Mouse (Mus musculus) layer of hippocampus, postnatal 36 days (tissue): Measurements from ENCODE around the gene Cnnm4. TPM values are rescaled to one million over a fixed set of nuclear protein-coding genes. Genes with fewer than 3 reads are reported as not detected.
"Not testable (repeated sequence)": the region's sequence is repeated elsewhere in the genome, so short reads cannot be mapped to it uniquely, and the experiment has no call there.

Source experiments
- DNase-seq, 2 experiments: peaks; one replicate each; pipeline ENCODE4 v3.0.0; 2022
- total RNA-seq, 2 experiments: library from RNA; stranded (reverse); gene quantifications; 2 replicates each; pipeline ENCODE4 v1.2.3; 2021

Gene Cnnm4
- total RNA-seq, 2 experiments from 2014 or later, result 15.4 to 17.0 TPM

DNA sequence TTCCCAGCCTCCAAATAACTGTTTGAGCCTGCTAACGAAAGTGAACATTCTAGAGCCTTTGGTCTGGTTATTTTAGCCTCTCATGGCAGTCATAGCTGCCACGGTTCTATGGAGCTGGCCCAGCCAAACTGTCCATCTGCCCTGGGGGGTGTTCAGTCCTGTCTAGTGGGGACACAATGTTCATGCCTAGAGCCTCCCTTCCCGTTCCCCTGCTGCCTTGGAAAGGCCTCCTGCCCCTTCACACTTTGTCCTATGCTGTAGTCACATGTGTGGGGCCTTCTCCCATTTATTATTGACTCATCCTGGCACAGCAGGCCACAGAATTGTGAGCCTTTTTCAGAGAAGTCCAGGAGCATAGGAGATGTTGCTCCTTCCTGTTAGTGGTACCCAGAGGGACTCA is 46.8 kb downstream of the Cnnm4 start:
- no peak for DNase-seq

DNA sequence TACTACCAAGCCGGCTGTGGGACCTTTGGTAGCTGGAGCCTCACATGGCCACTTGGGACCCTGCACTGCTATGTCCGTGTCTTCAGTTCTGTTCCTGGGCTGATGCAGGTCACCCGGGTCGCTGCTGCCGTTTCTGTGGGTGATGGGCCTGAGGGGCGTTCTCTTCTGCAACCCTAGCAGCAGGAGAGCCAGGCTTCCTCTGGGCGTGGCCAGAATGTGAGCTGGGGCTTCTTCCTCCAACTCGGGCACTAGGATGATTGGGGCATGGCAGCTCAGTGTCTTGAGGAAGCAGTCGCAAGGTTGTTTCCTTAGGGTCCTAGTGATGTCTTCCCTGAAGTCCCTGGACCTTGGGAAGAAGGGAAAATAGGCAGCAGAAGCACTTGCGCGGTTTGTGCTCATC is 48.2 kb downstream of the Cnnm4 start:
- no peak for DNase-seq

DNA sequence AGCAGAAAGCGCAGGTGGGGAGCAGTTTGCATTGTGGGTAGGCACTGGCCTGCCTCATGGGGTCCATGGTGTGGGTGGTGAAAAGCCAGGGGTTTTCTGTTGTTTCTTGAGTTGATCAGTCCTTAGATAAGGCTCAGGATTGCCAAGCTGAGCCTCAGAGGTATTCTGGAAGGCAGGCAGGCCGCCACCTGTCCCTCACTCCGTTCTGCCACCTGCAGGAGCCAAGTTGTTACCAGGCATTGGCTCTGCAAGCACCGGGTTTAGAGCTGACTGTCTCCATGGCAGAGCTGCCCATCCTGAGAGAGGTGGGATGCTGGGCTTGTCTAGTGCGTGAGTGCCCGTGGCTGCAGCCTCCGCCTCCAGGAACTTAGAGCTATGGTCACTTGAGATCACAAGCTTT is 50.8 kb downstream of the Cnnm4 start:
- no peak for DNase-seq

DNA sequence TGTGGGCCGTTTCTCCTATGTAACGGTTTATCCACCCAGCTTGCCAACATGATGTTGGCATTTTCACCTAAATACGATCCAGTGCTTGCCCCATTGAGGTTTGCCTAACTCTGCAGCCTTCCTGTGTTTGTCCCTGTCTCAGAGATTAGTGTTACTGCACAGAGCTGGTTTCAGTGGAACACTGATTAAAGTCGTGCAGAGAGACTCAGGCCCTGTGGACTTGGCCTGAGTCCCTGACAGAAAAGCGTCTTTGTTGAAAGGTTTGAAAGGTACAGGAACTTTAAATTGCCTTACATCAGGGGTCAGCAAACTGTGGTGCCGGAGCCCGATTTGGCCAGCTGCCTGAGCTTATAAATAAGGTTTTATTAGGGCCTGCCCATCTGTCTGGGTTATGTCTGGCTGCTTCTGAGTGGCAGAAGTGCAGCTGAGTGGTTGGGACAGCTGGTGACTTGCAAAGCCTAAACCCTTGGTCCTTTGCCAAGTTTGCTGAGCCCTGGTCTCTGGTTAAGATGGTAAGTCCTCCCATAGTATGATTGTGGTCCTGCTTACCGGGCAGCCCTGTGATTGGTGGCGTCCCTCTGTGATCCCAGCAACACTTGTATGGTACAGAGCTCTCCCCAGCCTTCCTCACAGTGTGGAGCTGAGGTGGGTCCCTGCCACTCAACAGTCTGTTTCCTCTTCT is 52.1 kb downstream of the Cnnm4 start:
- no peak for DNase-seq

DNA sequence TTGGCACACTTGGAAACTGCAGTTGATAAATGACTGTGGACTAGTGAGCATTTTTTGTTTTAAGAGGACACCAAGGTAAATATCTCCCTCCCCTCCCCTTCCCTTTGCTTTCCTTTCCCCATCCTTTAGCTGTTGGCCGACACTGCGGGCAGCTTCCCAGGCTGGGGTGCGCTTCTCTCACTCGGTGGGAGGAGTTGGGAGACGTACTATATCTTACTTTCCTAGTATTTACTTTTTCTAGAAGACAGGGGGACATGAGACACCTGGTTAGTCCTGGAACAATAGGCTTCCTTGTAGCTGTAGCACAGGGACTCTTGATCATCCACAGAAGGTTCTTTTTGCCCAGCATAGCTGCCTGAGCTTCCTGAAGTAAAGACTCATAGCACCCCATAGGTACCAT is 52.6 kb downstream of the Cnnm4 start:
- no peak for DNase-seq

DNA sequence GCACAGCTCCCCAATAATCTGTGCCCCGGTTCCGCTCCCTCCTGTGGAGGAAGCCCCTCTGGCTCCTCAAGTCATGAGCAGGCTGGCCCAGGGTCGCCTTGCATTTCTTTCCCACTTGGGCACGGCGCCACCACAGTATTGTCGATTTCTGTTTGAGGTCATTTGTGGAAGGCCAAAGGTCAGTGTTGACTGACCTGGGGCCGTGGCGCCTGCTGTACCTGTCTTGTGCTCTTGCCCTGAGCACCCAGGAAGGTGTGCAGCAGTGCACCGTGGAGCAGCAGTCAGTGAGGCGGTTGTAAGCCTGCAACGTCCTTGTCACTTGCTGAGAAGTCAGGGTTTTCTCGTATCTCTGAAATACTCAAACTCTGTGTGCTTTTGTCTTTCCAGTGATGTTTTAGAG is 54.4 kb downstream of the Cnnm4 start:
- DNase-seq, result no peak

DNA sequence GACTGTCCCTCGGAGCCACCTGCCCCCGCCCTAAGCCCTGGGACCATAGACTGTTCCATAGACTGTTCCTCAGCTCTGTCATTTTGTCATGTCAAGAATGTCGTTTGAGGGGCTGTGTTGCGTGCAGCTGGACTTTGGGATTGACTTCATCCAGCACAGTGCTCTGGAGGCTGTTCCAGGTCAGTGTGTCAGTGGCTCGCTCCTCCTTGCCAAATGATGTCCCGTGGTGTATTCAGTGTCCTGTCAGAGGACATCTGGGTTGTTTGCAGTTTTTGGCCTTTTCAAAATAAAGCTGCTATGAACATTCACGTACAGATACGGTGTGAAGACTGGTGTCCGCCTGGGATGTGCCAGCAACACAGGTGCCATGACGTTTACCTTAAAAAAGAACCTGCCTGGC is 55.5 kb downstream of the Cnnm4 start:
- no peak for DNase-seq

DNA sequence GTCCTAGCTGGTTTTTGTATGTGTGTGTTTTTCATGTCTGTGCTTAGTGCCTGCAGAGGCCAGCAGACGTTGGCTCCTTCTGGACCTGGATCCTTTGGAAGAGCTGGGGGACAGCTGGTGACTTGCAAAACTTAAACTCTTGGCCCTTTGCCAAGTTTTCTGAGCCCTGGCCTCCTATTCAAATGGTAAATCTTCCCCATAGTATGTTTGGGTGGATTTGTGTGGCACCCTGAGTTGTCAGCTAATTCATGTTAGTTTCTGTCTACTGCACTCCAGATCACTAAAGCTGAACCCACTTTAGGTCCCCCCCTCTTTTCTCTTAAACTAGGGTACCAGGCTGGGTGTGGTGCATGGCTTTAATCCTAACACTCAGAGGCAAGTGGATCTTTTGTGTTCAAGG is 56.9 kb downstream of the Cnnm4 start:
- DNase-seq, result no peak

DNA sequence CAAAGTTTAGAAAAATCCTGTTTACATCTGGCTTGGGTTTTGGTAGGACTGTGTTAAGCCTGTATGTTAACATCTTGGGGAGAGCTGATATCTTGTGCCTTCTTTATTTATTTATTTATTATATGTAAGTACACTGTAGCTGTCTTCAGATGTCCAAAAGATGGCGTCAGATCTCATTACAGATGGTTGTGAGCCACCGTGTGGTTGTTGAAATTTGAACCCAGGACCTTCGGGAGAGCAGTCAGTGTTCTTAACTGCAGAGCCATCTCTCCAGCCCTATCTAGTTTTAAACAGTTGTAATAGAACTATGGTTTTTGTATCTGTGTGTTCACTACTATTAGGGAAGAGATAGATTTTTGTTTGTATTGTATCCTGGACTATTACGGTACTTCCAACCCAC is 57.9 kb downstream of the Cnnm4 start:
- DNase-seq, result no peak

DNA sequence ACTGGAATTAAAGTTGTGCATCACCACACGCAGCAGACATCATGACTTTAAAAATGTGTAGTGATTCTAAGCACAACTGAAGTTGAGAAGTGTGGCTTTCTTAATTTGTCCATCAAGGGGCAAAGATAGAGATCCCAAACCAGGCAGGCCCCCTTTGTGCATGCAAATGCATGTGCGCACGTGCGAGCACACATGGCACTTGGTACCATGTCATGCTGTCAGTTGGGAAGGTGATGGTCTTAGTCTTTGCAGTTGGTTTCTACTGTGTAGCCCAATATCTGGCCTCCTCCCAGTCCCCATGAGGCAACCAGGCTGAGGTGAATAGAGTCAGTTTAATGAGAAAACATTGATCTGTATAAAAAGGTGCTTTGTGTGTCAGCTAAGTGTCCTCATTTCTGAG is 58.5 kb downstream of the Cnnm4 start:
- no peak for DNase-seq

DNA sequence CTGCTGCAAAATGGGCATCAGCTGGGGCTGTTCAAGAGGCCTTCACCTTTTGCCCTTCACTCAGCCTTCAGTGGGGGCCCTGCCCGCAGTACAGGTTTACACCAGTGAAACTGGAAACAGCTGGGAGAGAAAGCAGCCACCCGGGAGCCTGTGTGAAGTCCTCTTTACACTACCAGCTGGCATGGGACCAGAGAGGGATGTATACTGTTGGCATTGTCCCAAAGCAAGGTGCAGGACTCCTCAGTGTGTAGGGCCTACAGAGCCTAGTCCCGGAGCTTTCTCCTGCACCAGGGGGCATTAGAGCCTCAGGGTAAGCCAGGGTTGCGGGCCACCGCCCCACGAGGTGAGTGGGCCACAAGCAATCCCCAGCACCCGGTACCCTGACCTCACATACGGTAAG is 59.1 kb downstream of the Cnnm4 start:
- DNase-seq, result no peak

DNA sequence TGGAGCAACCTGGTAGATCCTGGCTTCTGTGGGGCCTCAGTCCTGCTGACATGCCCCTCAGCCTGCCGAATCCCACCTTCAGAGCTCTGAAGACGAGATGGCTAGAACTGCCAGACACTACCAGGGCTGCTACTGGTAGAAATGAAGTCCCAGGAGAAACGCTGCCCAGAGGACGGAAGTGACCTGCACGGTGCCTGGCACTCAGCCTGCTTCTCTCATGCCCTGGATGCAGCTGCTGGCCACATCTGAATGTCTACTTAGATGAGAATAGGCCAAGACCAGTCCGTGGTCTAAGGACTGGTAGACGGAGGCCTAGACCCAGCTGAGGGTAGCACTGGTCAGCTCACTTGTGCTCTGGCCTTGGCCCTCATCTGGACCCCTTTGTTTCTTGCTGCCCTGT is 59.5 kb downstream of the Cnnm4 start:
- no peak for DNase-seq

DNA sequence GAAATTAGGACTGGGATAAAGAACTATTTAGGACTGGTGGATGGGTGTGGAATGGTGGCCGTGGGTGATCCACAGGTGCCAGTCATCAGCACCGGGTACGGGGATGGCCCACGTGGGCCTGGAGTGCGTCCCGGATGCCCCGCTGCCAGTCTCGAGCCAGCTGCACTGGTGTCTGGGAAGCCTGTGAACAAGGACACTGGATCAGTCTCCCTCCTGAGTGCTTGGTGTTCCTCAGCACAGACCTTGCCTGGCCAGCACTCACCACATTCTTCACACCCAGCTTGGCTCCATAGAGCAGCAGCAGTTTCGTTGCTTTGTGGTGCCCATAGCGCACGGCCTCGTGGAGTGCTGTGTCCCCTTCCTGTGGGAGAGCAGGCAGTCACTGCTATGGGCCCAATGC is 60.0 kb downstream of the Cnnm4 start:
- DNase-seq, result no peak

DNA sequence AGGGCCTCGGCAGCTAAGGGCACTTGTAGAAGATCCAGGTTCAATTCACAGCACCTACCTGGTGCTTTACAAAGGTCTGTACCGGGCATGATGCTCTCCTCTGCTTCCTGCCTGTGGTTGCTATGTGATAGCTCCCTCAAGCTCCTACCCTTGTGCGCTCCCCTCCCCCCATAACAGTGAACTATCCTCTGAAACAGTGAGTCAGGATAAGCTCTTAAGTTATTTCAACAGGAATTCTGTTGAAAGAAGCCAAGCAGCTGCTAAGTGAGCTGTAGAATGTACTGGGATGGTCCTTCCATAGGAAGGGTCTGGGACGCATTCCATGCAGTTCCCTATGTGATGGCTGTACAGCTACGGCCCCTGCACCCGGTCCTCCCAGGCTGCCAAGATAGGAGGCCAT is 62.1 kb downstream of the Cnnm4 start:
- no peak for DNase-seq

DNA sequence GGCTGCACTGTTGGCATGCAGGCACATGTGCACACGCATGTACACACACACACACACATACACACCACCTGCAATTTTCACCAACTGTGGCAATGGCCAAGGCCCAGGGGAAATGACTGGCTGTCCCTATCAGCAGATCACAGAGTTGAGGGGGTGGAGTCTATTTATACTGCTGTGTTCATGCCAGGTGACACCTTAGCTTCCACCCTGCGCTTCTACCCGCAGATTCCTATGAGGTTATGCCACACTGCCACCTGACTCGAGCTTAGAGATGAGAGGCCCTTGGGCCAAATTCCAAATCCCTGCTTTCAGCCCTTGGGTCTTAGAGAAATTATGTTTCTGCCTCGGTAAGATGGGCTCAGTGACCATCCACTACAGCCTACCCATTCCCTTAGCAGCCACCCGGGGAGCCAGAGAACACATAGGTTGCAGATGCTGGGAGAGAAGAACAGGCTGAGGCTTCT is 63.2 kb downstream of the Cnnm4 start:
- no peak for DNase-seq

DNA sequence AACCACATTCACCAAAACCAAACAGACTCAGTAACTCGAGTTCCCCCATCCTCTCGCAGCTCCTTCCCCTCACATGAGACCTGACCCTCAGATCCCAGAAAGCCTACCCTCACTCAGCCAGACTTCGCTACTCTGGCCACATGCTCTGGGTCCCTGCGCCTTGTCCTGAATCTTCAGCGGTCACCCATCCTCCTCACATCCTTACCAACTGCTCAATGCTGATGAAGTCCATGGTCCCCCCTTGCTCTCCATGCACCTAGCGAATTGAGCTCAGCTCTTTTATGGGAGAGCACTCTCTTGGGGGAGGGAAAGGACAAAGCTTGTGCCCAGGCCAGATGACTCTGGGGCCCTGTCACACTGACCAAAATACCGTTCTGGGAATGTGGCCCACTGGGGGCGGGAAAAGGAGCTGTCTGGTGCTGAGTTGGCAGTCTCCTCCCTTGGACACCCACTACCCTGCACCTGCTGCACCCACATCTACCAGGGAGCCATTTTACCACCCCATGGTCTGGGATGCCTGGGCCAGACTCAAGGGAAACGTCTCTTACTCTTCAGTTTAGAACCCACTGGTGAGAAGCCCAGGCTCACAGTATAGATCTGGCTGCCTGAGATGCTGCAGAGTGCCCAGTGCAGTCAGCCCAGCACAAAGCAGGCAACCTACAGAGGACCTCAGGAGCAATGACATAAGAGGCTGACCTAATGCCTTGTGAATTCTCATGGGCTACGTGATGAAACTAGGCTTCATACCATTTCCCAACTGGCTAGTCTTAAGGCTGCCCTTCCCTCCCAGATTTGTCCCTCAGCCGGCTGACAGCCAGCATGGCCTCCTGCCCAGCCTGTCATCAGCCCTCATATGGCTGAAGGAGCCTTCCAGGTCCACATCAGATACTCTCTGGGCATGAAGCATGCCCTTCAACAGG is 64.3 kb downstream of the Cnnm4 start:
- no peak for DNase-seq

DNA sequence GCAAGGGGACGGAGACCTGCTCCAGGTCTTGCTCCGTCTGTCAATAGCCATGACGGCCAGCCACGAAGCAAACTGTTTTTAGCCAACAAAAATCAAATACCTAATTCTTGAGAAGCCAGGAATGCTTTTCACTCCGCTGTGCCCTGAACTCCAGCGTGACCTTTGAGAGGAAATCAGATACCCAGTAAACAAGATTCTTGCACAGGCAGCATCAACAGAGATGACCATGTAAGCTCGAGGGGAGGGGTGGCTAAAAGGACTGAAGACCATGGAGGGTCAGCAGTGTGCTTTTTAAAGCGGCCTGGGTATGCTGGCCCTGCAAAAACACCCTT is 64.9 kb downstream of the Cnnm4 start:
- DNase-seq, result no peak

DNA sequence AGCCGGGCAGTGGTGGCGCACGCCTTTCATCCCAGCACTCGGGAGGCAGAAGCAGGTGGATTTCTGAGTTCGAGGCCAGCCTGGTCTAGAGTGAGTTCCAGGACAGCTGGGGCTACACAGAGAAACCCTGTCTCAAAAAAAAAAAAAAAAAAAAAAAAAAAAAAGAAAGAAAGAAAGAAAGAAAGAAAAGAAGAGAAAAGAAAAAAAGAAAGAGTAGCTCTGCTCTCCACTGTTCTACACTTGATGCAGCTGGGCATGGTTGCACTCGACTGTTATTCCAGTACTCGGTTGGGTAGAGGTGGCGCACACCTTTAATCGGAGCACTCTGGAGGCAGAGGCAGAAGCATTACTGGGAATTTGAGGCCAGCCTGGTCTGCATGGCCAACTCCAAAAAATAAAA is 65.4 kb downstream of the Cnnm4 start, which contains the start of gene Ankrd23:
Ankrd23 (minus strand) TSS at position 101 of the 400 bp plus-strand sequence.
- DNase-seq, result not testable (repeated sequence)

DNA sequence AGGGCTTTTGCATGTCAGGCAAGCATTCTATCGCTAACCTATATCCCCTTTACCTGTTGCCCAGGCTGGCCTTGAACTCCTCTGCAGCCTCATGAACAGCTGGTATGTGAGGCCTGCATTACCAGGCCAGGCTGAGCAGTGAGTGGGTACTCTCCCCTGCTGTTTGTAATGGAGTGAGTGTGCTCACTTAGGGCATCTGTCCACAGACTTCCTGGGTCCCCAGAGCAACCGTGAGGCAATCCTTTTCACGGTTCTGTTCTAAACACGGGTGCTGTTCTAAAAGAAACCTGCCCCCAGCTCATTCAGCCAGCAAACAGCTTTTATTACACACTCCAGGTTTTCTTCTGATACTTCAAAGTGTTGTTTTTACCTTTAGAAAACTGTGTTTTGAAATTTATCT is 67.3 kb downstream of the Cnnm4 start:
- DNase-seq, result no peak

DNA sequence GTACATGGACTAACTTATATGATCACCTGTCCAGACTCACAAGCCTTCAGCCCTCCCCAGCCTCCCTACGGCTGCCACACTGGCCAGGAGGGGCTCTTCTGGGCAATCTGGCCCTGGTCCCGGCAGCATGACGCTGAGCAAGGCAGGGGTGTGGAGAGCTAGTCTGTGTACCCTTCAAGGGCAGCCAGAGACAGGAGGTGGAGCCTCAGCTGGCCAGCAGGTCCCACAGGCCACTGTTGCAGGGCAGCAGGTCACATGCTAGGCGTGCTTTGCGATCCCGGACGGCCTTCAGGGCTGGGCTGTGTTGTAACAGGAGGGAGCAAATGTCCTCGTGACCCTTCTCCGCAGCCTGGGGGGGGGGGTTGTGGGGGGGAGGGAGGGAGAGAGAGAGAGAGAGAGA is 67.8 kb downstream of the Cnnm4 start, which contains the start of gene Gm42417:
Gm42417 (minus strand) TSS at position 244 of the 400 bp plus-strand sequence.
- no peak for DNase-seq

DNA sequence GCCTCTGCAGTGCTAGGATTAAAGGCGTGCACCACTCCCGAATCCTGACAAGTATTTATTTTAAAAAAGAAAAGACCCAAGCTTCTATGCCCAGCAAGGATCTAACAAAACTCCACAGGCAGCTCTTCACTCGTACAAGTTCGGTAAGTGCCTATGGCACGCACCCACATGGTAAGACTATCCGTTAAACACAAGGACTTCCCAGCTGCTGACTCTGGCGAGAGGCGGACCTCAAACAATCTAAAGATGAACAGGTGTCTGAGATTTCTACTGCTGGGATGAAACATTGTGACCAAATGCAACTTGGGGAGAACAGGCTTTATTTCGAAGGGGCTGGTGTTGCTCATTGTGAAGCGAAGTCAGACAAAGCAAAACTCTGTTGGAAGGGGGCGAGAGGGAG is 68.7 kb downstream of the Cnnm4 start:
- no peak for DNase-seq

DNA sequence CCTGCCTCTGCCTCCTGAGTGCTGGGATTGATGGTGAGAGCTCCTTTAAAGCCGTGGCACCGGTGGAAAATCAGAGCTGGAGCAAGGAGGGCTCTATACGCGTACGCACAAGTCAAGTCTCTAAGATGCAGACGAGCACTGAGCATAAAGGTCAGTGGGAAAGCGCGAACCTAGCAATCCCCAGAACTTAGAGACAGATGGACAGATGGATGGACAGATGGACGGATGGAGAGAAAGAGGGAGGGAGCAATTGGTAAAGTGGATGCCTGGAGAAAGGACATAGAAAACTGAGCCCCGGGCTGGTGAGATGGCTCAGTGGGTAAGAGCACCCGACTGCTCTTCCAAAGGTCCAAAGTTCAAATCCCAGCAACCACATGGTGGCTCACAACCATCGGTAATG is 69.4 kb downstream of the Cnnm4 start:
- no peak for DNase-seq

DNA sequence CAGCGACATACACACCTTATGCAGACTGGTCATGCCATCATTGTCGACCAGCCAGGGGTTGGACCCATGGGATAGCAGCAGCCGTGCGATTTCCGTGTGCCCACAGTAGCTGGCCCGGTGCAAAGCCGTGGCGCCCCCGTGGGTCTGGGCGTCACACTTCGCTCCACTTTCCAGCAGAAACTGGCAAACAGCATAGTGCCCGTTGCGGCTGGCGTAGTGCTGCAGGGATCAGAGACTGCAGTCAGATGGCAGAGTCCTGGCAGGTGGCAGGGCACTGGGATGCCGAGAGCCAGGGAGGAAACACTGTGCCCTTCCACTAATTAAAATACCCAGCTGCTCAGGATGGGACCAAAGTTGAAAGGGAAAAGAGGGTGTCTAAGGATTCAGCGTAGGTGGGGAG is 70.4 kb downstream of the Cnnm4 start:
- DNase-seq, result no peak

DNA sequence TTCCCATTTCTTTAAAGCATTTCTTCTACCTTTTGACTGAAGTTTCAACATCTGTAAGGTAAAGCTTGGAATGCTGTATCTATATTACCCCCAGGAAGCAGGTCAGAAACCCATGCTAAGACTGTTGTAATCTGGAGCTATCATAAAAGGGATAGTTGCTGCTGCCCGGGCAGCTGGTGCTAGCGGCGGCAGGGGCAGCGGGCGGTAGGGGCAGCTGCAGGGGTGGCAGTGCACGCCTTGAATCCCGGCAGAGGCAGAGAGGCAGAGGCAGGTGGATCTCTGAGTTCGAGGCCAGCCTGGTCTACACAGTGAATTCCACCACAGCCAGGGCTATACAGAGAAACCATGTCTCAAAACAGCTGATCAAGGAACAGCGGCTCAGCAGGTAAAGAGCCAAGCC is 71.5 kb downstream of the Cnnm4 start:
- DNase-seq, result no peak
